Mouse (Mus musculus): ENCODE results near the gene Spdye4a. TPM values are rescaled to one million over a fixed set of nuclear protein-coding genes. Genes with fewer than 3 reads are reported as not detected.

Spdye4a gene
- polyA plus RNA-seq (2017; shearing (Covaris generic)), result not detected

GRCm38 (mm10) chr5:143226790-143227189 is at the start of gene Spdye4a:
Spdye4a (minus strand) TSS chr5:143226890.

DNA sequence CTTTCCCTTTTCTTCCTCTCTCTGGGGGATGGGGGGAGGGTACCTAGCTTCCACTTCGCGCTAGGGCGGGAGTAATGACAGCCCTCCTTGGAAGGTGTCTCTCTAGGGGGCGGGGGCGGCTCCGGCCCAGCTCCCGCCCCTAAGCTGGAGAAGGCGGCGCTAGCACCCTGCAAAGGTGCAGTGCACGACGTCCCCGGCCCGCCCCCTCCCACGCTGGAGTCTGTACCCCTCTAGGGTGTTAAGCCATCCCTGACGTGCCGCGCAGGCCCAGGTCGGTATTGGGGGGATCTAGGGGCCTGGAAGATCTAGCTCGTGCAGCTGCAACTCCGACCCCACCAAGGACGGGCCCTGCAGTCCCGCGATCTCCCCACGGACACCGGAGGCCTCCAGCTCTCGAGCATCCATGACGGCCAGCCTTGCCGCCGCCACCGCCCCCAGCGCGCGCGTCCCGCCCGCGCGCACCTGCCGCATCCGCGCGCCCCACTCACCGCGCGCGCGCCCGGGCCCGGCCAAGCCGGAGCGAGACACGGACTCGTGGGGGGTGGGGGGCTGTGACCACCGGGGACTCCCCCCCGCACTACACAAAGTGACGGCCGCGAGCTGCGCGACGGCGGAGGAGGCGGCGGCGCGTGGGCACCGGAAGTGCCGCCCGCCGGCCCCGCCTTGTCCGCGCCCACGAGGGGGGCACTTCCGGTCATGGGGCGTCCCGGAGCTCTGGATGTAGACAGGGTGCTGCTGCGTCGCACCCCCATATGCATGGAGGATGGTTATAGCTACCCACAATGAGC is 42.9 kb upstream of the Spdye4a start, which contains the start of gene Zfp316:
TSS of gene Zfp316 (minus strand) at position 660 of the 788 bp plus-strand sequence.

GRCm38 (mm10) chr5:143235028-143235693 is 8.5 kb upstream of the Spdye4a start, which contains the start of gene Zfp12:
Zfp12 (plus strand) TSS chr5:143235163.

DNA sequence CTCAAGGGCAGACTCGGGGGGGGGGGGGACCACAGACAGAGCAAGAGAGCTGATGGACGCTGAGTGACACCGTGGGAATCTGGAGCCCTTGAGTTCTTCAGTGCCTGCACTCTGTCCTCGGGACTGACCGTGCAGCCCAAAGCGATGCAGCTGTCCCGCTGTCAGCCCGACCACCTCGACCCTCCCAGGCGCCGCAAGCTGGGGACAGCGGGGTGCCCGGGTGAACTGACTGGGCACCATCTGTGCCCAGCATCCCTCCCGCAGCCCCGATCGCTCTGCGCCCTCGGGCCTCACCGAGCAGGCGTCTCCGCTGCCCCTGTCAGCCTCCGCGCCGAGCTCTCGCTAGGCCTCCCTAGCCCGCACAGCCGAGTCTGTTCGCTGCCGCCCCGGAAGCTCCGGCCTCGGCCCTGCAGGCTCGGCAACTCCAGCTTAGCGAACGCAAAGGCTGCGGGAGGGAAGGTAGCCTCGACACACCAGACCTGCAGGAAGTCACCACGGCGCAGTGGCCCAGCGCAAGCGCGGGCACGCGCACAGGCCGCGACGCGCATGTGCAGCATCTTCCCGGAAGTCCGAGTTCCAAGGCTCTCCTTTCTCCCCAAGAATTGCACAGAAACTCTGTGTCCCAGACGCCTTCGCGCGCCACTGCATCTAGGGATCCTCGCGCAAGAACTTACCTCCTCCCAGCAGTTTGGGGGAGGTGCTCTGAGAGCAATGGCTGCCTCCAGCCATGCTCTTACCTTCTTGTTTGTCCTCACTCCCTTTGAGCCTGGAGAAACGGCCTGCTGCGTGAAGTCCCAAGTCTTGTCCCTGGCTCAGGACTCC is 46.2 kb downstream of the Spdye4a start, which contains the start of the genes Rbak and Spdye4b:
TSS of gene Rbak (minus strand) at position 521 of the 822 bp plus-strand sequence.
TSS of gene Spdye4b (plus strand) at position 763 of the 822 bp plus-strand sequence.

Other genes with a start within 250 kb of the Spdye4a start
- 10 to 100 TPM; 28.0 to 44.2 TPM for gene Rnf216, start 113.9 kb downstream of the Spdye4a start, polyA plus RNA-seq (2017; shearing (Covaris generic))
- under 1 TPM; 0.04 to 0.17 TPM for gene Olfr718-ps1, start 79.3 kb downstream of the Spdye4a start, polyA plus RNA-seq (2017; shearing (Covaris generic))
- 10 to 100 TPM; 10.6 to 21.5 TPM for gene Rbak, start 46.1 kb downstream of the Spdye4a start, polyA plus RNA-seq (2017; shearing (Covaris generic))
- gene Spdye4b, start 45.9 kb downstream of the Spdye4a start, polyA plus RNA-seq (2017; shearing (Covaris generic)), result not detected
- gene Zfp12, start 8.3 kb upstream of the Spdye4a start, polyA plus RNA-seq (2017; shearing (Covaris generic)), result 10 to 100 TPM; 13.6 to 18.5 TPM
- 1 to 10 TPM in 1 of 2 experiments, under 1 TPM in 1; 0.61 to 1.6 TPM for gene Zfp316, start 43.1 kb upstream of the Spdye4a start, polyA plus RNA-seq (2017; shearing (Covaris generic))
- not detected for gene Zfp853, start 66.7 kb upstream of the Spdye4a start, polyA plus RNA-seq (2017; shearing (Covaris generic))
- gene E130309D02Rik, start 88.5 kb upstream of the Spdye4a start, polyA plus RNA-seq (2017; shearing (Covaris generic)), result 10 to 100 TPM; 31.9 to 44.8 TPM
- 100 to 1,000 TPM in 1 of 2 experiments, 10 to 100 TPM in 1; 90.3 to 105 TPM for gene Zdhhc4, start 102.4 kb upstream of the Spdye4a start, polyA plus RNA-seq (2017; shearing (Covaris generic))
- not detected for gene Grid2ip, start 130.4 kb upstream of the Spdye4a start, polyA plus RNA-seq (2017; shearing (Covaris generic))
- gene Kdelr2, start 176.9 kb upstream of the Spdye4a start, polyA plus RNA-seq (2017; shearing (Covaris generic)), result 10 to 100 TPM; 33.5 to 35.0 TPM
- 10 to 100 TPM in 1 of 2 experiments, 1 to 10 TPM in 1; 8.0 to 11.7 TPM for gene Daglb, start 237.7 kb upstream of the Spdye4a start, polyA plus RNA-seq (2017; shearing (Covaris generic))